Mouse (Mus musculus) megakaryocyte progenitor cell, adult 5-6 weeks (primary cell): ENCODE results near the gene Arhgap27. TPM values are rescaled to one million over a fixed set of nuclear protein-coding genes. Genes with fewer than 3 reads are reported as not detected.
"Not testable (repeated sequence)": the region's sequence is repeated elsewhere in the genome, so short reads cannot be mapped to it uniquely, and the experiment has no call there.

Experiments
- ATAC-seq: replicated peaks from 2 replicates; pipeline ENCODE4 v1.8.0; 2016; ENCODE audit warnings: mild to moderate bottlenecking, moderate TSS enrichment, inconsistent platforms; ENCODE audit not compliant: poor library complexity
- total RNA-seq, 2 experiments: library from RNA; stranded (forward) in 1 of 2; stranded (reverse) in 1 of 2; fragments of 157-497, 149-512 nt in 1 of 2; fragments of 200-1000 nt in 1 of 2; gene quantifications; 2 replicates each; pipeline versions ENCODE4 v1.2.3 to v1.2.4; 2015 to 2017

Gene Arhgap27
- total RNA-seq, 2 experiments from 2014 or later = 10.8 to 11.5 TPM

- no peak for ATAC-seq
These were observed 27.9 kb downstream of the Arhgap27 start for GRCm38 (mm10) chr11:103335561-103335960.

GRCm38 (mm10) chr11:103334925-103335324 is 28.6 kb downstream of the Arhgap27 start:
- ATAC-seq = no peak

- no peak for ATAC-seq
These were observed 29.6 kb downstream of the Arhgap27 start for GRCm38 (mm10) chr11:103333719-103334398.

GRCm38 (mm10) chr11:103332890-103333651 is 30.4 kb downstream of the Arhgap27 start:
- ATAC-seq = no peak

- ATAC-seq = peak; percentile 93
These were observed 31.2 kb downstream of the Arhgap27 start for GRCm38 (mm10) chr11:103332186-103332889.

GRCm38 (mm10) chr11:103331502-103332185 is 31.8 kb downstream of the Arhgap27 start:
- ATAC-seq = no peak

GRCm38 (mm10) chr11:103330651-103331319 is 32.7 kb downstream of the Arhgap27 start:
- no peak for ATAC-seq

GRCm38 (mm10) chr11:103326950-103327349 is 36.5 kb downstream of the Arhgap27 start:
- ATAC-seq = peak; percentile 87

GRCm38 (mm10) chr11:103325172-103325571 is 38.3 kb downstream of the Arhgap27 start:
- peak; percentile 86 for ATAC-seq

- no peak for ATAC-seq
These were observed 38.8 kb downstream of the Arhgap27 start for GRCm38 (mm10) chr11:103324723-103325122.

- not testable (repeated sequence) for ATAC-seq
These were observed 40.7 kb downstream of the Arhgap27 start for GRCm38 (mm10) chr11:103322832-103323231.

GRCm38 (mm10) chr11:103320646-103321045 is 42.8 kb downstream of the Arhgap27 start:
- ATAC-seq = no peak

- peak; percentile 54 for ATAC-seq
These were observed 43.3 kb downstream of the Arhgap27 start for GRCm38 (mm10) chr11:103320196-103320595.

- ATAC-seq = no peak
These were observed 45.5 kb downstream of the Arhgap27 start for GRCm38 (mm10) chr11:103318042-103318441.

GRCm38 (mm10) chr11:103315379-103315778 is 48.1 kb downstream of the Arhgap27 start:
- 0 out of 2 replicates have a peak, but pooled peaks have one; percentile 44 for ATAC-seq

GRCm38 (mm10) chr11:103314736-103315374 is 48.6 kb downstream of the Arhgap27 start:
- no peak for ATAC-seq

GRCm38 (mm10) chr11:103313542-103313941 is 50.0 kb downstream of the Arhgap27 start:
- no peak for ATAC-seq

- ATAC-seq = no peak
These were observed 50.7 kb downstream of the Arhgap27 start for GRCm38 (mm10) chr11:103312655-103313255.

- ATAC-seq = peak; percentile 66
These were observed 51.4 kb downstream of the Arhgap27 start for GRCm38 (mm10) chr11:103311960-103312611.
